Mouse (Mus musculus): ENCODE data around the gene Pilra.
"Not testable (repeated sequence)": the region's sequence is repeated elsewhere in the genome, so short reads cannot be mapped to it uniquely, and the experiment has no call there.

Gene Pilra

GRCm38 (mm10) chr5:137835966-137836520 is at the start of gene Pilra:
TSS of gene Pilra (minus strand) at chr5:137836281.
- DNase-seq, result not testable (repeated sequence)

GRCm38 (mm10) chr5:137883345-137883744 is 47.3 kb upstream of the Pilra start:
- DNase-seq, result no peak

GRCm38 (mm10) chr5:137882922-137883321 is 46.8 kb upstream of the Pilra start:
- no peak for DNase-seq

GRCm38 (mm10) chr5:137877860-137878259 is 41.8 kb upstream of the Pilra start:
- peak in 1 of 2 experiments; percentile 46 for DNase-seq

GRCm38 (mm10) chr5:137875054-137875453 is 39.0 kb upstream of the Pilra start:
- no peak for DNase-seq

- DNase-seq, result not testable (repeated sequence)
These were observed 36.3 kb upstream of the Pilra start for GRCm38 (mm10) chr5:137872381-137872702.

- DNase-seq, result not testable (repeated sequence)
These were observed 35.7 kb upstream of the Pilra start, which contains the start of gene Pilrb2 for GRCm38 (mm10) chr5:137871644-137872380. TSS of gene Pilrb2 (minus strand) at chr5:137871815.

GRCm38 (mm10) chr5:137868600-137868999 is 32.5 kb upstream of the Pilra start:
- not testable (repeated sequence) for DNase-seq

- DNase-seq, result not testable (repeated sequence)
These were observed 27.9 kb upstream of the Pilra start for GRCm38 (mm10) chr5:137864008-137864407.

GRCm38 (mm10) chr5:137857960-137858710 is 22.1 kb upstream of the Pilra start, which contains the start of gene Pilrb1:
TSS of gene Pilrb1 (minus strand) at chr5:137858106.
- not testable (repeated sequence) for DNase-seq

- DNase-seq, result not testable (repeated sequence)
These were observed 20.8 kb upstream of the Pilra start for GRCm38 (mm10) chr5:137856870-137857269.

- DNase-seq, result not testable (repeated sequence)
These were observed 18.8 kb upstream of the Pilra start for GRCm38 (mm10) chr5:137854907-137855306.

GRCm38 (mm10) chr5:137850313-137850712 is 14.2 kb upstream of the Pilra start:
- not testable (repeated sequence) for DNase-seq

- not testable (repeated sequence) for DNase-seq
These were observed 1.0 kb upstream of the Pilra start for GRCm38 (mm10) chr5:137837110-137837509.

- no peak for DNase-seq
These were observed 530 bp upstream of the Pilra start for GRCm38 (mm10) chr5:137836611-137837010.

- DNase-seq, result no peak
These were observed 2.6 kb downstream of the Pilra start for GRCm38 (mm10) chr5:137833500-137833899.

- DNase-seq, result no peak
These were observed 4.6 kb downstream of the Pilra start for GRCm38 (mm10) chr5:137831506-137831905.

- DNase-seq, result no peak
These were observed 5.0 kb downstream of the Pilra start for GRCm38 (mm10) chr5:137831106-137831505.

GRCm38 (mm10) chr5:137830238-137830637 is 5.8 kb downstream of the Pilra start:
- DNase-seq, result no peak

- DNase-seq, result no peak
These were observed 7.4 kb downstream of the Pilra start for GRCm38 (mm10) chr5:137828694-137829093.

GRCm38 (mm10) chr5:137826421-137826820 is 9.7 kb downstream of the Pilra start:
- no peak for DNase-seq

GRCm38 (mm10) chr5:137825971-137826370 is 10.1 kb downstream of the Pilra start:
- no peak for DNase-seq

GRCm38 (mm10) chr5:137825030-137825429 is 11.1 kb downstream of the Pilra start:
- no peak for DNase-seq
